Mouse (Mus musculus) embryo, embryonic 9.5 days (tissue): ENCODE measurements around the gene Ltbp3.
A peak's percentile ranks its signal among the peaks of the same experiment; 100 is the strongest.

ENCODE experiments used
- DNase-seq: peaks from one replicate; pipeline ENCODE4 v3.0.0-alpha.2; 2017; ENCODE audit errors: extremely low spot score

The Ltbp3 gene

GRCm38 (mm10) chr19:5740320-5741317 is at the start of gene Ltbp3:
TSS of gene Ltbp3 (plus strand) at chr19:5740904.
- no peak for DNase-seq

DNA sequence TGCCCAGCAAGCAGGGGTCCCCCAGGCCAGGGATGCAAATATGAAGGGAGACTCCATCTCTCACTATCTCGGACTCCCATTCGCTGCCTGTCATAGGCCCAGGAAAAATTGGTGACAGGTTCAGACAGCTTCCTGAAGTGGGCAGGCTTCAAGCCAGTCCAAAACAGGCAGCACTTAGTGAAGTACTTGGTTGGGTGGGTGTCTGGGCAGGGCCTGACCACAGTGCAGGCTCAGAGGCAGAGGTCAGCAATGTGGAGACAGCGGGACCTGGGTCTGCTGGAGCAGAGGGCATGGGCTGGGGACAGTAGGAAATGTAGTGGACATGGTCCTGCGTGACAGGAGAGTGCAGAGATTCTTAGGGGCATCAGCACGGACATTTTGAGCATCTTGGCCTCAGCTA is 49.1 kb upstream of the Ltbp3 start:
- no peak for DNase-seq

- DNase-seq, result no peak
These were observed 48.4 kb upstream of the Ltbp3 start for GRCm38 (mm10) chr19:5692086-5692912.

DNA sequence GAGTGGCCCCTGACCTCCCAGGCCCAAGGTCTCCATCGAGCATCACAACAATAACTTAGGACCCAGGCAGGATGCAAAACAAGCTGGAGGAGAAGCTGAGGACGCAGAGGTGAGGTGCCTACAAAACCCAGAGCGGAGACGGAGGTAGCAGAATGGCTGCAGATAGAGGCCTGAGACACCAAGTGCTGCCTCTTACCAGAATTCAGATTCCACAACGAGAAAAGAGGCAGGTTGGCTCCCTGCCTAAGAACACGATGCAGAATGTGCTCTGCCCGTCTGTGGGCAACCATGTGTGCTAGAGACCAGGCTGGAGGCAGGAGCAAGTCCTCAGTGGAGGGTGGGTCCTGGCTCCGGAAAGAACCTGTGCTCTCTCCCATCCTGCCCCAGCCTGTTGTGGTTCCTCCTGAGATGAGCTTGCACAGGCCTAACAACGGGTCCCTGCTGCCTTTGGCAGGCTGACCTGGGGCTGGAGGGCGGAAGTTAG is 47.7 kb upstream of the Ltbp3 start:
- no peak for DNase-seq

- DNase-seq, result no peak
These were observed 46.9 kb upstream of the Ltbp3 start for GRCm38 (mm10) chr19:5693801-5694200.

DNA sequence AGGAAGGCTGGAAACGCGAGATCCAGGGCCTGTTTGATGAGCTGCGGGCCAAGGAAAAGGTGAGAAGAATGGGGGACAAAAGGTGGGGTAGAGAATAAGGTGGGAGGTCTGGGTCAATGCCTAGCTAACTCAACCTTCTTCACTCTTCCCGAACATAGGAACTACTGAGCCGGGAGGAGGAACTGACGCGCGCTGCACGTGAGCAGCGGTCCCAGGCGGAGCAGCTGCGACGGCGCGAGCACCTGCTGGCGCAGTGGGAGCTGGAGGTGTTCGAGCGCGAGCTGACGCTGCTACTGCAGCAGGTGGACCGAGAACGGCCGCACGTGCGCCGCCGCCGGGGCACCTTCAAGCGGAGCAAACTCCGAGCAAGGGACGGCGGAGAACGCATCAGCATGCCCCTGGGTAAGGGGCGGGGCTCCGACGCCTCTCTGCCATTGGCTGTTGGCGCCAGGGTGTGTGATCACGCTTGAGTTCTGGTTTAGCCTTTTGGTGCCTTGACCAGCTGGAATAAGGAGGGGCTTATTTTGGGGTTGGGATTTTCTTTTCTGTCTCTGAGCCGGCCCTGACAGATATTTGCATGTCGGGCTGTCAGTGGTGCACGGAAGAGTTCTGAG is 44.7 kb upstream of the Ltbp3 start:
- DNase-seq, result peak; percentile 66

GRCm38 (mm10) chr19:5704163-5704800 is 36.4 kb upstream of the Ltbp3 start, which contains the start of gene Kcnk7:
TSS of gene Kcnk7 (plus strand) at chr19:5704367.
- no peak for DNase-seq

GRCm38 (mm10) chr19:5704801-5705571 is 35.7 kb upstream of the Ltbp3 start:
- no peak for DNase-seq

DNA sequence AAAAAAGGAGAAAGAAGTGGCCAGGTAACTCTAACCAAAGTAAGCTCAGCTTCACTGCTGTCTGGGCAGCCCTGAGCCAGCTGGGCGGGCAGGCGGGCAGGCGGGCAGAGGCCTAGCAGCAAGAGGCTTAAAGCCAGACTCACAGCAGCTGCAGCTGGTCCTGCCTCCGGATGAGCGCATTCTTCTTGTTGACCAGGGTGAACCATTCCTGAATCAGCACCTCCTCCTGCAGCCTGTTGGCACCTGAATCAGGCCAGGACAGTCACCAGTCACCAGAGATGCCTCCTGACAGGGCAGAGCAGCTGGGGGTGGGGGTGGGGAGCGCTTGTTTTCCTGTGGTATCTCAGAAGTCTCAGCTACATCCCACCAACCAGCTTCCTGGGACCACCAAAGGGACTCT is 30.6 kb upstream of the Ltbp3 start:
- DNase-seq, result no peak

DNA sequence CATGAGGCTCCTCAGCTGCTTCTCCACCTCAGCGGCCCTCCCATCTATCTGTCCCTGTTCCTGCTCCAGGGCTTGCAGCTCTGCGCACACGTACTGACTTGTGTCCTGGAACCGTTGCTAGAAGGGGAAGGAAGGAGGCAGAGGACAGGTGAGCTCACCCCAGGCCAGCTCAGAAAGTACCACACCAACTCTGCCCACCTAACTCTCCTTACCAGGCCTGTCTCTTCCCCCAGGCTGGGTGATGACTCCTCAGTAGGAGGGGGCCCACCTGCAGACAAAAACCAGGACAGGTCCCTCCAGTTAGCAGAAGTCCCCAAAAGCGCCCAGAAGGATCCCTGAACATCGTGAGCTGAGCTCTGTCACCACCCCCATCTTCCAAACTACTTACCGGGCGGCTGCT is 30.1 kb upstream of the Ltbp3 start:
- no peak for DNase-seq

GRCm38 (mm10) chr19:5711218-5711617 is 29.5 kb upstream of the Ltbp3 start:
- DNase-seq, result no peak

GRCm38 (mm10) chr19:5711907-5712460 is 28.7 kb upstream of the Ltbp3 start:
- no peak for DNase-seq

- no peak for DNase-seq
These were observed 27.4 kb upstream of the Ltbp3 start for GRCm38 (mm10) chr19:5713255-5713654.

DNA sequence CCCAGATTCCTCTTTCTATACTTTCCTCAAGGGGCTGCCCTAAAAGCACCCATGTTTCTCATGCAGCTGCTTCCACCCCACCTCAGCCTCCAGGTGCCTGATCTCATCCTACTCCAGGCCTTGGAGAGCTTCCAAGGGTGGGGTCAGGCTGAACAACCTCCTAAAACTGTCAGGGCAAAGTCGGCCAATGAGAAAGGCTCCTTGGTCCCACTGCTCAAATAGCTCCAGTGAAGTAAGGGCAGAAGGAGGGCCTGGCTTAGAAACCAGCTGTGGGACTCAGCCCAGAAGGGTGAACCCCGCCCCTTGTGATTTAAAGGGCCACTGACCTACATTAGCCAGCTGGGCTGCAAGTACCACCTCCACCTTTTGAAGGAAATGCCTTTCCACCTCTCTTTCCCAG is 27.0 kb upstream of the Ltbp3 start:
- DNase-seq, result no peak

GRCm38 (mm10) chr19:5715793-5716688 is 24.7 kb upstream of the Ltbp3 start:
- DNase-seq, result peak; percentile 53

DNA sequence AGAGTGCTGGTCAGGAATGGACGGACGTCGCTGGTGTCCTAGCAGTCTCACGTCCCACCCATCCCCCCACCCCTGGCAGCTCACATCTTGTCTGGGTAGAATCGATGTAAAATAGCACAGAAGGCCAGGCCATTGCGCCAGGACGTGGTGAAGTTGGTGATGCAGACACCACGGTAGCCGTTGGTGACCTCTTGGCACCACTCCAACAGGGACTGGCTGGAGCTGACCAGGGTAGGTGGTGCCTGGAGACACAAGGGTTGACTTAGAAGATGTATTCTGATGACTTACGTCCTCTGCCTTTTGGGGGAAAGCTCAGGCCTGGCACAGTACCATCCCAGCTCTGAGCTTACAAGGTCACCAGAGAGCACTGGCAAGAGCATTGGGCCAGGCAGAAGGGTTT is 23.7 kb upstream of the Ltbp3 start:
- no peak for DNase-seq

- DNase-seq, result no peak
These were observed 19.5 kb upstream of the Ltbp3 start for GRCm38 (mm10) chr19:5721233-5721632.

- no peak for DNase-seq
These were observed 17.8 kb upstream of the Ltbp3 start for GRCm38 (mm10) chr19:5722848-5723425.
